Comparison of ENCODE assay signal across 30 mouse cellular contexts in genomic region chr1:99134129-99134528, GRCm38 (mm10).
"Had no signal": no experiment of that assay in that cellular context is flagged by ENCODE, and none has a peak within 500 bp of the region (broad histone marks: within the 10 kb centered on the region; RNA-seq: fewer than 3 reads in every experiment).

No protein-coding gene starts in this region.

- H3K4me1 ChIP-seq: heart, embryonic 12.5 days; heart, embryonic 13.5 days; heart, embryonic 15.5 days; hindbrain, embryonic 10.5 days; hindbrain, embryonic 12.5 days; hindbrain, embryonic 13.5 days; hindbrain, embryonic 15.5 days; intestine, embryonic 15.5 days; kidney, embryonic 15.5 days had no signal

- H3K9ac ChIP-seq: heart, embryonic 12.5 days; heart, embryonic 13.5 days; heart, embryonic 15.5 days; hindbrain, embryonic 12.5 days; hindbrain, embryonic 13.5 days; hindbrain, embryonic 14.5 days; hindbrain, embryonic 15.5 days; intestine, embryonic 15.5 days; kidney, embryonic 15.5 days had no signal

- H3K4me3 ChIP-seq: heart, embryonic 12.5 days; heart, embryonic 13.5 days; heart, embryonic 15.5 days; hindbrain, embryonic 10.5 days; hindbrain, embryonic 12.5 days; hindbrain, embryonic 13.5 days; hindbrain, embryonic 15.5 days; intestine, embryonic 15.5 days; kidney, embryonic 15.5 days; layer of hippocampus, adult 2 months; left cerebral cortex, adult 2 months had no signal

- H3K36me3 ChIP-seq: heart, embryonic 12.5 days; heart, embryonic 13.5 days; heart, embryonic 15.5 days; hindbrain, embryonic 10.5 days; hindbrain, embryonic 12.5 days; hindbrain, embryonic 13.5 days; hindbrain, embryonic 15.5 days; intestine, embryonic 15.5 days; kidney, embryonic 15.5 days had no signal

- H3K27me3 ChIP-seq: heart, embryonic 12.5 days; heart, embryonic 13.5 days; heart, embryonic 15.5 days; hindbrain, embryonic 12.5 days; hindbrain, embryonic 13.5 days; hindbrain, embryonic 15.5 days; intestine, embryonic 15.5 days; kidney, embryonic 15.5 days had no signal

- H3K27ac ChIP-seq: heart, embryonic 13.5 days; heart, embryonic 15.5 days; hindbrain, embryonic 10.5 days; hindbrain, embryonic 12.5 days; hindbrain, embryonic 13.5 days; hindbrain, embryonic 14.5 days; hindbrain, embryonic 15.5 days; hindbrain, postnatal 0 days; intestine, embryonic 15.5 days; kidney, embryonic 15.5 days; kidney, postnatal 0 days; layer of hippocampus, adult 2 months; left cerebral cortex, adult 2 months had no signal

- DNase-seq: heart, postnatal 10 days; heart, postnatal 14 days; heart, postnatal 36 days; heart, postnatal 4 days; kidney, adult 11 months; kidney, adult 18-20 months; kidney, adult 2 months; kidney, adult 8-10 months; kidney, adult 9 months; kidney, postnatal 10 days; kidney, postnatal 14 days; kidney, postnatal 25 days; kidney, postnatal 36 days; kidney, postnatal 4 days; layer of hippocampus, adult 9-11 months; layer of hippocampus, postnatal 36 days had no signal

- H3K9me3 ChIP-seq: heart, embryonic 12.5 days; heart, embryonic 13.5 days; heart, embryonic 15.5 days; hindbrain, embryonic 10.5 days; hindbrain, embryonic 12.5 days; hindbrain, embryonic 13.5 days; hindbrain, embryonic 15.5 days; intestine, embryonic 15.5 days; kidney, embryonic 15.5 days had no signal
